ENCODE assay signal across 22 mouse cellular contexts in the genomic region with DNA sequence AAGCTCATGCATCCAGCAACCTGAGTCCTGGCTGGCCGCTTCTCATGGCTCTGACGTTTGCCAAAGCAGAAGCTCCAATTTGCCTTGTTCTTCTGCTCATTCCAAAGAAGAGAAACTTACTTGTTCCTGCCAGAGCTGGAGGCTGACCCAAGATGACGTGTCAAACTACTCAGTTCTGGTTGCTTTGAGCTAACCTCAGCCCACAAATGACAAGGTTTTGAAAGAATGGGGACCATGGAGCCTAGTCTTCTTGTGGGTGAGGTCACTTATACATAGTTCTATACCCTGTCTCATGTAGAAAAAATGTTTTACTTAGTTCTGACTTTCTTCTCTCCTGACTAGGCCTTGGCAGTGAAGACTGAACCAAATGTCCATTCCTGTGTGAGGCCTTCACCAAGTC. TPM values are rescaled to one million over a fixed set of nuclear protein-coding genes. Genes with fewer than 3 reads are reported as not detected.
DNase-seq lines count a peak whose midpoint lies in the region; ATAC-seq and TF ChIP-seq lines count a peak whose summit lies in the region.
"Had no signal": no experiment of that assay in that cellular context is flagged by ENCODE, and none has a peak within 500 bp of the region (broad histone marks: within the 10 kb centered on the region; RNA-seq: fewer than 3 reads in every experiment).

No protein-coding gene starts in this region.

- H3K9me3 ChIP-seq in midbrain, embryonic 15.5 days: no peaks in the 10 kb centered on the region
- H3K9me3 ChIP-seq: embryonic facial prominence, embryonic 10.5 days; embryonic facial prominence, embryonic 12.5 days; forebrain, embryonic 12.5 days had no signal

- H3K4me2 ChIP-seq in myocyte (ENCODE audit: low read depth): peak overlapping the region; percentile 1
- H3K4me2 ChIP-seq in midbrain, embryonic 15.5 days: no peak overlapping the region
- H3K4me2 ChIP-seq: embryonic facial prominence, embryonic 12.5 days; forebrain, embryonic 12.5 days had no signal

- H3K4me1 ChIP-seq in midbrain, embryonic 15.5 days: peaks cover 12% of the 10 kb centered on the region

- H3K36me3 ChIP-seq in myocyte (ENCODE audit: control insufficient read depth, insufficient read depth): no peaks in the 10 kb centered on the region
- no peaks in the 10 kb centered on the region for H3K36me3 ChIP-seq in midbrain, embryonic 15.5 days (replicated peaks)
- H3K36me3 ChIP-seq: embryonic facial prominence, embryonic 10.5 days; embryonic facial prominence, embryonic 12.5 days; forebrain, embryonic 12.5 days had no signal

- no peak overlapping the region for H3K27ac ChIP-seq in gastrocnemius, adult 2 months
- no peak overlapping the region for H3K27ac ChIP-seq in midbrain, embryonic 15.5 days
- H3K27ac ChIP-seq: embryonic facial prominence, embryonic 10.5 days; embryonic facial prominence, embryonic 12.5 days; forebrain, embryonic 12.5 days had no signal

- 89% methylated on average over 3 of the region's 3 CpGs for whole genome bisulfite sequencing in midbrain, embryonic 15.5 days

- no peak for ATAC-seq in midbrain, embryonic 15.5 days (replicated peaks)
- ATAC-seq: activated CD4-positive, CD25-positive, alpha-beta regulatory T cell, adult 4 months; forebrain, embryonic 14.5 days; forebrain, embryonic 16.5 days; Patski had no signal

- H3K4me3 ChIP-seq in gastrocnemius, adult 2 months: no peak overlapping the region
- no peak overlapping the region for H3K4me3 ChIP-seq in myocyte
- no peak overlapping the region for H3K4me3 ChIP-seq in midbrain, embryonic 15.5 days
- H3K4me3 ChIP-seq: embryonic facial prominence, embryonic 10.5 days; embryonic facial prominence, embryonic 12.5 days; forebrain, embryonic 12.5 days had no signal

- no peak for TF ChIP-seq POLR2A in myocyte (IDR thresholded peaks at IDR 0.05; ENCODE audit: insufficient read length, low read depth)

- H3K79me2 ChIP-seq in myocyte (ENCODE audit: control insufficient read depth, insufficient read depth): peaks cover 10% of the 10 kb centered on the region

- no peaks in the 10 kb centered on the region for H3K27me3 ChIP-seq in myocyte (ENCODE audit: control insufficient read depth, insufficient read depth, insufficient read length)
- no peaks in the 10 kb centered on the region for H3K27me3 ChIP-seq in midbrain, embryonic 15.5 days (replicated peaks)
- H3K27me3 ChIP-seq: Patski had no signal

- no peak overlapping the region for H3K9ac ChIP-seq in midbrain, embryonic 15.5 days
- H3K9ac ChIP-seq: embryonic facial prominence, embryonic 12.5 days; forebrain, embryonic 12.5 days had no signal

- H3ac ChIP-seq in myocyte (ENCODE audit: control insufficient read depth, insufficient read length): no peak overlapping the region

- intact Hi-C loops in gastrocnemius, adult 2 months (cut with DNase I): no loop called here
- intact Hi-C loops in gastrocnemius, postnatal 36 days (cut with DNase I): loop anchor here (5.0 kb wide), 1 partner anchor 43 kb away; no protein-coding TSS in a partner anchor

- peak; percentile 44 for DNase-seq in gastrocnemius, adult 2 months
- DNase-seq in gastrocnemius, postnatal 36 days: no peak
- DNase-seq in 3T3-L1 (ENCODE audit: low read depth, low spot score): peak; percentile 61
- no peak for DNase-seq in adrenal gland, postnatal 10 days
- no peak for DNase-seq in spleen, adult 12 weeks (ENCODE audit: low spot score)
- DNase-seq: adrenal gland, adult 8-10 months; adrenal gland, postnatal 25 days; cerebellum, adult 11 months; cerebellum, adult 2 months; cerebellum, adult 9-10 months; cerebellum, postnatal 10 days; cerebellum, postnatal 25 days had no signal

- no peak for TF ChIP-seq CTCF in gastrocnemius, adult 2 months (IDR thresholded peaks at IDR 0.05)

TF ChIP-seq in myocyte, 11 proteins besides CTCF, POLR2A, EP300 and RAD21:
- no peak for TF ChIP-seq POLR2AphosphoS2 (IDR thresholded peaks at IDR 0.05; ENCODE audit: insufficient read length, low read depth)
- no peak for TF ChIP-seq REST (IDR thresholded peaks at IDR 0.05; ENCODE audit: insufficient read depth, insufficient read length)
- TF ChIP-seq CEBPB (IDR thresholded peaks at IDR 0.05; ENCODE audit: insufficient read depth, poor library complexity, severe bottlenecking): no peak
- no peak for TF ChIP-seq MYOD1 (IDR thresholded peaks at IDR 0.05; ENCODE audit: control insufficient read depth in 1 of 3, insufficient read length in 2 of 3, low read depth in 2 of 3)
- TF ChIP-seq E2F4 (IDR thresholded peaks at IDR 0.05; ENCODE audit: insufficient read depth): no peak
- TF ChIP-seq TCF3 (IDR thresholded peaks at IDR 0.05; ENCODE audit: insufficient read length, low read depth): no peak
- no peak for TF ChIP-seq TCF12 (IDR thresholded peaks at IDR 0.05; ENCODE audit: insufficient read depth, poor library complexity, severe bottlenecking)
- no peak for TF ChIP-seq USF1 (IDR thresholded peaks at IDR 0.05; ENCODE audit: low read depth)
- no peak for TF ChIP-seq MYOG (IDR thresholded peaks at IDR 0.05; ENCODE audit: control insufficient read depth in 1 of 3, insufficient read depth in 1 of 3, insufficient read length in 2 of 3, low read depth in 2 of 3)
- TF ChIP-seq MAX (IDR thresholded peaks at IDR 0.05; ENCODE audit: low read depth): no peak
- TF ChIP-seq SRF (IDR thresholded peaks at IDR 0.05; ENCODE audit: control insufficient read depth, insufficient read length, low read depth): no peak

RNA-seq across cellular contexts. Expression of a gene that starts 7.7 kb away (rescaled TPM):
- 10 to 100 TPM; 53.3 to 61.6 TPM for total RNA-seq in gastrocnemius, adult 2 months (2021)
- total RNA-seq in gastrocnemius, postnatal 36 days (2021): 10 to 100 TPM; 42.5 to 46.6 TPM
- 12.3 TPM for polyA plus RNA-seq in myocyte (2012; fragmentation: generic; extraction: Trizol)
- 5.5 and 6.8 TPM in 2 replicates for polyA plus RNA-seq in midbrain, embryonic 15.5 days (2015; fragmentation: Nextera tagmentation; extraction: Ambion mirVana)
- 10 to 100 TPM; 10.0 to 12.9 TPM for total RNA-seq in adrenal gland, postnatal 10 days (2021)
- total RNA-seq: MEL had no signal

Comparison
In these comparisons a context has a peak if more than half of its experiments do, and no peak if none do; other contexts are left out.
1. DNase-seq: peak in gastrocnemius, adult 2 months (single experiment) and 3T3-L1 (single experiment); none in gastrocnemius, postnatal 36 days (0 of 2), adrenal gland, postnatal 10 days (single experiment) and spleen, adult 12 weeks (single experiment).